Mouse (Mus musculus): ENCODE data around the gene Insm1. TPM values are rescaled to one million over a fixed set of nuclear protein-coding genes. Genes with fewer than 3 reads are reported as not detected.

Insm1 gene
- total and polyA plus RNA-seq, 2 experiments from 2014 or later: 4.6 to 30.8 TPM

DNA sequence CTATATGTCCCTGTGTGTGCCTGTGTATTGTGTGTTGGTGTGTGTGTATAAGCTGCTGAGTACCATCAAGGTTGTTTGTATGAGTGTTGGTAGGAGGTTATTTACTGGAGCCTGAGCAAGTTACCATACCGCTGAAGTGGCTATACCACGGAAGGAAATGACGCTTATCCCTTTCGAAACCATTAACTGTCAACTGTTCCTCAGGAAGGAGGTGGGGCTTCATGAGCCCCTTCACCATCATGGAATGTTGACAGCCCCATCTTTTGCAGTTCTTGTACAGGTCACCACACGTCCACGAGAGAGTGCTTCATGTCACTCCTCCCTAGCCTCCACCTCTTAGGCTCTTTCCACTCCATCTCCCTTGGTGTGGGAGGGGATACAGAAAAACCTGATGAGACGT is 23.8 kb upstream of the Insm1 start:
- no peak for TF ChIP-seq CTCF (IDR thresholded peaks at IDR 0.05; ENCODE audit: low read depth)
- Histone ChIP-seq H3K9me3 (ENCODE audit: low read length) (no peaks in the 10 kb centered on the region), H3K9ac (no peak overlapping the region), H3K27me3 (ENCODE audit: insufficient read depth, low read length) (no peaks in the 10 kb centered on the region), H3K27ac (ENCODE audit: low read depth, low read length) (no peak overlapping the region), H3K4me2 (ENCODE audit: low read depth) (no peak overlapping the region), H3K4me3 (ENCODE audit: low read depth, low read length) (no peak overlapping the region), H3K4me1 (ENCODE audit: insufficient read depth) (no peaks in the 10 kb centered on the region), H3K36me3 (ENCODE audit: insufficient read depth) (no peaks in the 10 kb centered on the region)
- no peak for DNase-seq
- no peak for ATAC-seq
- 86% methylated on average over 7 of the region's 7 CpGs for WGBS

DNA sequence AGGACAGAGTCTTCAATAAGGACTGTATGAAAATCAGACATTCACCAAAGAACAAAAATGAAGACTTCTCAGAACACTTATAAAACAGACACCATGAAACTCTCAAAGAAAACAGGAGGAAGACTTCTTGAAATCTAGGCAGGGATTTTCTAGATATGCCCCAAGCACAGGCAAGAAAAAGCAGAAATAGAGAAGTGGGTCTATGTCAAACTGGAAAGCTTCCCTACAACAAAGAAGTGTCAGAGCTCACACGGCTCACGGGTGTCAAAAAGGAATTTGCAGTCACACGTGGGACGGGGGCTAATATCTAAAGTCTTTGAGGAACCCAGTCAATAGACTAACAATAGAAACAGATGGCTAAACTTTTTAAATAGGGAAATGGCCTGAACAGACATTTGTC is 10.8 kb upstream of the Insm1 start:
- Histone ChIP-seq H3K27ac (ENCODE audit: low read depth, low read length) (no peak overlapping the region), H3K9me3 (ENCODE audit: low read length) (no peaks in the 10 kb centered on the region)
- 24% methylated on average over 4 of the region's 4 CpGs for WGBS

DNA sequence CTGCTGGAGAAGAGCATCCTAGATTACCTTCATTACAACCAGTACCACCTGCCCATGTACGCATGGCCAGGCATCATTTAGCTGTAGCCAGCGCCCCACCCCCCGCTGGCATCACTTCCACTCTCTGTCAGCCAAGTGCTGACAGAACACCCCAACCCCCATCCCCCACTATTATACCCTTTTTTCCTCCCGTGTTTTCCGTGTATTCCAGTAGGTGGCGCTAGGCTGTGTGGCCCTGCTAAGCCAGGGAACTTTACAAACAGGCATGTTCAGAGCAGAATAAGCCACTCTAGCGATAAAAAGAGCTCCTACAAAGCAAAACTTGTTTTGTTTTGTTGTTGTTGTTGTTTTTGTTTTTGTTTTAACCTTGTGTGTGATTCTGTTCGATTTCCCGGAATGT is 7.0 kb upstream of the Insm1 start:
- peak; percentile 85 for DNase-seq
- Histone ChIP-seq H3K4me1 (ENCODE audit: insufficient read depth) (peaks cover 8% of the 10 kb centered on the region), H3K9me3 (ENCODE audit: low read length) (no peaks in the 10 kb centered on the region), H3K9ac (no peak overlapping the region), H3K4me2 (ENCODE audit: low read depth) (no peak overlapping the region), H3K4me3 (ENCODE audit: low read depth, low read length) (no peak overlapping the region), H3K27ac (ENCODE audit: low read depth, low read length) (no peak overlapping the region), H3K27me3 (ENCODE audit: insufficient read depth, low read length) (no peaks in the 10 kb centered on the region), H3K36me3 (ENCODE audit: insufficient read depth) (no peaks in the 10 kb centered on the region)
- peak; percentile 60 for ATAC-seq
- peak; percentile 91 for TF ChIP-seq CTCF (IDR thresholded peaks at IDR 0.05; ENCODE audit: low read depth)
- WGBS: 2% methylated on average over 9 of the region's 9 CpGs

More for the DNA sequence above, 10.8 kb upstream of the Insm1 start:
- Histone ChIP-seq H3K9ac (no peak overlapping the region), H3K4me2 (ENCODE audit: low read depth) (no peak overlapping the region), H3K4me3 (ENCODE audit: low read depth, low read length) (no peak overlapping the region), H3K4me1 (ENCODE audit: insufficient read depth) (no peaks in the 10 kb centered on the region), H3K36me3 (ENCODE audit: insufficient read depth) (no peaks in the 10 kb centered on the region), H3K27me3 (ENCODE audit: insufficient read depth, low read length) (no peaks in the 10 kb centered on the region)
- ATAC-seq (no peak), DNase-seq (no peak)
- TF ChIP-seq CTCF (IDR thresholded peaks at IDR 0.05; ENCODE audit: low read depth): no peak

DNA sequence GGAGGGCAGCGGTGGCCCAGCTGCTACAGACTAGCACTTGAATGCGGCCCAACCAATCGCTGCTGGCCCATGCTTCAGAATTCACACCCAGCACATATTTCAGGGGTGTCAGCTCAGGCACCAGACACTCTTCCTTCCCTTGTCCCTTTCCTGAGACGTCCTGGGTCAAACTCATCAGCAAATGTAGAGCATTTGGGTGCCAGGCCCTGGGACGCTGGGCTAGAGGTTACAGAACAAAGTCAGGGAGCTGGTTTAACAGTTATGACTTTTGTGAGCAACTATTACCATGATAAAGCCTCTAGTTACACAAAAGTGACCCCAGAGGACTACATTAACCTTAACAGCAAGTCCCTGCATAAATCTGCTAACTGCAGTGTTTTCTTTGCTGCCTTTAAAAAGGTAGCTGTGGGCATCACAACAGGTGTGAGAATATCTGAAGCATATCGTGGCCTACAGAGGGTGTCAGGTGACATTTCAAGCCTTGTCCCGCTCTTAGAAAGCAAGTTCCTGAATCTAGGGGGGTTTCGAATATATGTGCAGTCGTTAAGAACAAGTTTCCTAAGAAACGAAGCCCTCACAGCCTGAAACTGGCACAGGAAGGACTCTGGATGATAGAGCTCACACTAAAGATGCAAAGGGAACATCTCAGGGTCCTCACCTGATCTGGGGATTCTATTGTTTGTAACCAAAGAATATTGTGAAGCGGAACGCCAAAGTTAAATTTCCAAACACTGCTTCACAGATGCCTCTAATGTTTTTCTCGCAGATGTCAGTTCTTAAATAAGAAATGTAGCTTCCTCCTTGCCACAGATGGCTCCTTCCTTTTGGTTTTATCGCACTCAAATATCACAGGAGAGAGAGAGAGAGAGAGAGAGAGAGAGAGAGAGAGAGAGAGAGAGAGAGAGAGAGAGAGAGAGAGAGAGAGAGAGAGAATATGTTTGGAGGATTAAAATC is 5.3 kb upstream of the Insm1 start:
- no peak for ATAC-seq
- Histone ChIP-seq H3K4me3 (ENCODE audit: low read depth, low read length) (no peak overlapping the region), H3K36me3 (ENCODE audit: insufficient read depth) (no peaks in the 10 kb centered on the region), H3K27me3 (ENCODE audit: insufficient read depth, low read length) (no peaks in the 10 kb centered on the region), H3K4me1 (ENCODE audit: insufficient read depth) (peaks cover 8% of the 10 kb centered on the region), H3K9me3 (ENCODE audit: low read length) (no peaks in the 10 kb centered on the region), H3K27ac (ENCODE audit: low read depth, low read length) (no peak overlapping the region), H3K9ac (no peak overlapping the region), H3K4me2 (ENCODE audit: low read depth) (no peak overlapping the region)
- TF ChIP-seq CTCF (IDR thresholded peaks at IDR 0.05; ENCODE audit: low read depth): no peak
- DNase-seq: peak; percentile 59
- 29% methylated on average over 14 of the region's 14 CpGs for WGBS

DNA sequence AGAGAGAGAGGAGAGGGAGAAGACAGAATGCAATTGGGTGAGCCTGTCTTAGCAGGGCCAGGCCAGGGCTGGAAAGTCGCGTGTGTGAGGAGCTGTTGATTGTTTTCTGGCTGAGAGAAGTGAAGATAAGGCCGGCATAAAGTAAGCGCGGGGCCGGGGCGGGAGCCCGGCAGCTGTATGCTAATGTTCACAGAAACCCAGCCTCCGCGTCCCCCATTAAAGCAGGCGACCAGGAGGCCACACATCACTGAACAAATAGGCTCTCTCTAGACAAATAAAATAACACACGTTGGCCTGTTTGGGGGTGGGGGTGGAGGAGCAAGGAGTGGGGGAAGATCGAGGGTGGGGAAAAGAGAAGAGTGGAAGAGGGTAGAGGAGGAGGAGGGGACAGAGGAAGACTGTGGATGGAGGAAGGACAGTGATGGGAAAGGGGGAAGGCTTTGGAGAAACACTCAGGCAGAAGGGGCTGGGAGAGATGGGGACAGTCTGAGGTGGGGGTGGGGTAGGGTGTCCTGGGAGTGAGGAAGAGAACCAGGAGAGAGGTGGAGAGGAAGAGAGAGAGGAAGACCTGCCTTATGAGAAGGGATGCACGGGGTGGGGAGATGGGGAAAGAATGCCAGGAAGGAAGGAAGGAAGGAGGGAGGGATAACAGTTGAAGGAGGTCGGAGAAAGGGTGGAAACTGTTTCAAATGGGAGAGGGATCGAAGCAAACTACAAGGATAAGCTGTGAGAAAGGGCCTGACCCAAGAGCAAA is 4.3 kb upstream of the Insm1 start:
- Histone ChIP-seq H3K9me3 (ENCODE audit: low read length) (no peaks in the 10 kb centered on the region), H3K9ac (peak overlapping the region; percentile 46; the same call in 1 of the 2 replicates), H3K4me3 (ENCODE audit: low read depth, low read length) (no peak overlapping the region), H3K27me3 (ENCODE audit: insufficient read depth, low read length) (no peaks in the 10 kb centered on the region), H3K36me3 (ENCODE audit: insufficient read depth) (no peaks in the 10 kb centered on the region), H3K27ac (ENCODE audit: low read depth, low read length) (peak overlapping the region; percentile 54), H3K4me1 (ENCODE audit: insufficient read depth) (peaks cover 8% of the 10 kb centered on the region), H3K4me2 (ENCODE audit: low read depth) (peak overlapping the region; percentile 54)
- no peak for TF ChIP-seq CTCF (IDR thresholded peaks at IDR 0.05; ENCODE audit: low read depth)
- ATAC-seq (peak; percentile 7; the same call in 1 of the 2 replicates), DNase-seq (peak; percentile 71)
- WGBS: 6% methylated on average over 16 of the region's 16 CpGs

DNA sequence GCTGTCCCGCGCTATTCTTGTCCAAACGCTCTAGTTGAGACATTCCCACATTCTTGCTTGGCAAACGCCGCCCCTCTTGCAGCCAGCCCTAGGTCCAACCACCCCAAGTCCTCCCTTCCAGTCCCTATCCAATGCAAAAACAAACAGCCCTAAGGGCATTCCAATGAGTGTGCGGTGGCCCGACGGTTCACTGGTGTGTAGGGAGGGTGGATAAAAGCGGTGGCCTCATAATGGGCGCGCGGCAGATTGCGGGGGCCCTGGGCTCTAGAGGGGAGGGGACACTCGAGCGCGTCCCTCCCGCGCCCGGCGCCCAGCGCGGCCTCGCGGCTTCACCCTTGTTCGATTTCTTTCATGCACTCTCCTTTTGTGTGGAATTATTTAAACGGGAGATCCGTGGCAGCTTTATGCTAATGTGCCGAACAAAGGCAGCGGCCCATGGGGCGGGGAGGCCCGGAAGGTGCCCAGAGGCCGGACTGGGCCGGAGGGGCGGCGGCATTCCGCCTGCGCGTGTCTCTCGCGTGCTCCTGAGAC is 3.5 kb upstream of the Insm1 start:
- Histone ChIP-seq H3K4me1 (ENCODE audit: insufficient read depth) (peaks cover 8% of the 10 kb centered on the region), H3K36me3 (ENCODE audit: insufficient read depth) (no peaks in the 10 kb centered on the region), H3K4me3 (ENCODE audit: low read depth, low read length) (peak overlapping the region; percentile 24), H3K9me3 (ENCODE audit: low read length) (no peaks in the 10 kb centered on the region), H3K4me2 (ENCODE audit: low read depth) (peak overlapping the region; percentile 54), H3K9ac (peak overlapping the region; percentile 46; the same call in 1 of the 2 replicates), H3K27me3 (ENCODE audit: insufficient read depth, low read length) (no peaks in the 10 kb centered on the region), H3K27ac (ENCODE audit: low read depth, low read length) (peak overlapping the region; percentile 54)
- DNase-seq (peak; percentile 53), ATAC-seq (no peak)
- WGBS: 3% methylated on average over 40 of the region's 40 CpGs
- TF ChIP-seq CTCF (IDR thresholded peaks at IDR 0.05; ENCODE audit: low read depth): no peak
